Mouse (Mus musculus): ENCODE measurements around the gene Notch4. TPM values are rescaled to one million over a fixed set of nuclear protein-coding genes. Genes with fewer than 3 reads are reported as not detected.

Notch4 gene
- 1.6 TPM for total RNA-seq (2023)

GRCm38 (mm10) chr17:34564003-34564421 lies at the start of gene Notch4:
Gene Notch4, plus strand, starts transcription at chr17:34564268.

GRCm38 (mm10) chr17:34517252-34517651 lies 46.8 kb upstream of the Notch4 start, which contains the start of gene Btnl6:
Gene Btnl6, minus strand, starts transcription at chr17:34517352.

GRCm38 (mm10) chr17:34589681-34590101 lies 25.6 kb downstream of the Notch4 start, which contains the start of gene Gpsm3:
Gene Gpsm3, plus strand, starts transcription at chr17:34589806.

GRCm38 (mm10) chr17:34591029-34591993 lies 27.2 kb downstream of the Notch4 start, which contains the start of gene Pbx2:
Gene Pbx2, plus strand, starts transcription at chr17:34591266.

GRCm38 (mm10) chr17:34597566-34598095 lies 33.6 kb downstream of the Notch4 start, which contains the start of gene Ager:
Gene Ager, plus strand, starts transcription at chr17:34597862.

GRCm38 (mm10) chr17:34603375-34604060 lies 39.5 kb downstream of the Notch4 start, which contains the start of gene Rnf5:
Gene Rnf5, minus strand, starts transcription at chr17:34603690.

GRCm38 (mm10) chr17:34604061-34604508 lies 40.0 kb downstream of the Notch4 start, which contains the start of gene Agpat1:
Gene Agpat1, plus strand, starts transcription at chr17:34604262.

GRCm38 (mm10) chr17:34615871-34616270 lies 51.8 kb downstream of the Notch4 start, which contains the start of gene Egfl8:
Gene Egfl8, minus strand, starts transcription at chr17:34615971.

GRCm38 (mm10) chr17:34627943-34628643 lies 64.0 kb downstream of the Notch4 start, which contains the start of gene Ppt2:
Gene Ppt2, minus strand, starts transcription at chr17:34628510.

GRCm38 (mm10) chr17:34629221-34629751 lies 65.2 kb downstream of the Notch4 start, which contains the start of gene Prrt1:
Gene Prrt1, plus strand, starts transcription at chr17:34629533.

Other genes starting within 250 kb of the Notch4 start
- 0.95 TPM for gene H2-Eb2, start 238.6 kb upstream of the Notch4 start, total RNA-seq (2023)
- not detected for gene Btnl2, start 209.4 kb upstream of the Notch4 start, total RNA-seq (2023)
- not detected for gene Btnl1, start 187.1 kb upstream of the Notch4 start, total RNA-seq (2023)
- 1.2 TPM for gene BC051142, start 165.4 kb upstream of the Notch4 start, total RNA-seq (2023)
- gene Btnl4, start 87.0 kb upstream of the Notch4 start, total RNA-seq (2023), result not detected
- not detected for gene Btnl6, start 46.9 kb upstream of the Notch4 start, total RNA-seq (2023)
- 251 TPM for gene Gpsm3, start 25.5 kb downstream of the Notch4 start, total RNA-seq (2023)
- gene Pbx2, start 27.0 kb downstream of the Notch4 start, total RNA-seq (2023), result 61.0 TPM
- gene Ager, start 33.6 kb downstream of the Notch4 start, total RNA-seq (2023), result 9.5 TPM
- 32.8 TPM for gene Rnf5, start 39.4 kb downstream of the Notch4 start, total RNA-seq (2023)
- gene Agpat1, start 40.0 kb downstream of the Notch4 start, total RNA-seq (2023), result 49.9 TPM
- 4.7 TPM for gene Egfl8, start 51.7 kb downstream of the Notch4 start, total RNA-seq (2023)
- gene Ppt2, start 64.2 kb downstream of the Notch4 start, total RNA-seq (2023), result 26.0 TPM
- 7.4 TPM for gene Prrt1, start 65.3 kb downstream of the Notch4 start, total RNA-seq (2023)
- gene Fkbpl, start 80.5 kb downstream of the Notch4 start, total RNA-seq (2023), result 3.3 TPM
- gene Atf6b, start 82.9 kb downstream of the Notch4 start, total RNA-seq (2023), result 50.7 TPM
- 0.98 TPM for gene Tnxb, start 106.3 kb downstream of the Notch4 start, total RNA-seq (2023)
- 4.4 TPM for gene C4b, start 179.6 kb downstream of the Notch4 start, total RNA-seq (2023)
- 0.33 TPM for gene Cyp21a1, start 240.3 kb downstream of the Notch4 start, total RNA-seq (2023)

Data from CD4-positive naive resting alpha-beta T cell, adult 57 days (primary cell).